Mouse (Mus musculus): ENCODE results near the gene Gm11034. TPM values are rescaled to one million over a fixed set of nuclear protein-coding genes. Genes with fewer than 3 reads are reported as not detected.

Gm11034 gene
- polyA plus RNA-seq (2014; fragmentation: Nextera tagmentation; extraction: Ambion mirVana) = not detected in 2 replicates

GRCm38 (mm10) chr8:72213536-72213935 is at the start of gene Gm11034:
TSS of gene Gm11034 (minus strand) at chr8:72213636.
- Histone ChIP-seq H3K4me1 (replicated peaks; ENCODE audit: control insufficient read depth, insufficient read depth, low read length) (no peaks in the 10 kb centered on the region), H3K27me3 (replicated peaks; ENCODE audit: control insufficient read depth, insufficient read depth, low read length) (peaks cover 8% of the 10 kb centered on the region; the same call in 1 of the 2 replicates), H3K9me3 (ENCODE audit: control insufficient read depth, low read length) (no peaks in the 10 kb centered on the region), H3K36me3 (ENCODE audit: control insufficient read depth, insufficient read depth, low read length) (no peaks in the 10 kb centered on the region), H3K9ac (ENCODE audit: low read length) (no peak within 1 kb of the TSS), H3K4me2 (ENCODE audit: low read length) (no peak within 1 kb of the TSS), H3K27ac (ENCODE audit: low read depth) (no peak within 1 kb of the TSS), H3K4me3 (ENCODE audit: low read depth, low read length) (no peak within 1 kb of the TSS)
- ATAC-seq (replicated peaks; ENCODE audit: low FRiP score, low TSS enrichment, low read depth) = no peak
- no peak for DNase-seq (ENCODE audit: low spot score)
- 72% methylated on average over 4 of the region's 4 CpGs for WGBS

DNA sequence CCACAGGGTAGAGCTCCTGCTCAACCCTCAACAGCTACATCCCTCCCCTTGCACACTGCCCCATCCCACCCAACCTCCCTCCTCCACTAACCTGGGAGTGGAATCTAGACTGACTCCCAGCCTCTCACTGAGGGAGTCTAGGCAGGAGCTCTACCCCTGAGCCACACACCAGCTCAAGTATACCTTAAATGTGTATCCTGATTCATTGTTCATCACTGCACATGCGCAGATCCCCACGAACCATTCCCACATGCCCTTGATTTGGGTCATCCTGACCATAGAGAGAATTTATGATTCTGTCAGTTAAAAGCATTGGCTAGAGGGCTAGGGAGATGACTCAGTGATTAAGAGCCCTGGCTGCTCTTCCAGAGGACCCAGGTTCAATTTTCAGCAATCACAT is 49.3 kb upstream of the Gm11034 start:
- WGBS = 80% methylated on average over 2 of the region's 2 CpGs
- Histone ChIP-seq H3K4me2 (ENCODE audit: low read length) (no peak overlapping the region), H3K4me3 (ENCODE audit: low read depth, low read length) (no peak overlapping the region), H3K27ac (ENCODE audit: low read depth) (no peak overlapping the region), H3K9ac (ENCODE audit: low read length) (no peak overlapping the region), H3K27me3 (replicated peaks; ENCODE audit: control insufficient read depth, insufficient read depth, low read length) (no peaks in the 10 kb centered on the region), H3K36me3 (ENCODE audit: control insufficient read depth, insufficient read depth, low read length) (no peaks in the 10 kb centered on the region), H3K4me1 (replicated peaks; ENCODE audit: control insufficient read depth, insufficient read depth, low read length) (no peaks in the 10 kb centered on the region), H3K9me3 (ENCODE audit: control insufficient read depth, low read length) (no peaks in the 10 kb centered on the region)
- ATAC-seq (replicated peaks; ENCODE audit: low FRiP score, low TSS enrichment, low read depth) (no peak), DNase-seq (ENCODE audit: low spot score) (no peak)

DNA sequence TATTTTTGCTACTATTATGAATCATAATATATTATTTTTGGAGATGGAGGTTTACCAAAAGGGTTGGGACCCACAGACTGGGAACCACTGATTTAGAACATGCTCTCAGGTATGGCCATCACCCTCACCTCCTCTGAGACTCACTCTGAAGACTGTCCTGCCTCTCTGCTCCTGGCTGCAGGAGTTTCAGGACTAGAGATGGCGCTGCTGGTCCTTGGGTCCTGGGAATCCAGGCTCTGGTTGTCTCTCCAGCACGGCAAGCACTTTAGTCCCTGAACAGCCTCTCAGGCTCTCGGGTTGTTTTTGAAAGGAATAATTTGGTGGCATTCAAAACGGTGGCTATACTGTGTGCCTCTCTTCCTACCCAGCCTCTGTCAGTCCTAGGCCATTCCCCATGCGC is 48.4 kb upstream of the Gm11034 start:
- Histone ChIP-seq H3K4me3 (ENCODE audit: low read depth, low read length) (no peak overlapping the region), H3K4me1 (replicated peaks; ENCODE audit: control insufficient read depth, insufficient read depth, low read length) (no peaks in the 10 kb centered on the region), H3K36me3 (ENCODE audit: control insufficient read depth, insufficient read depth, low read length) (no peaks in the 10 kb centered on the region), H3K27me3 (replicated peaks; ENCODE audit: control insufficient read depth, insufficient read depth, low read length) (no peaks in the 10 kb centered on the region), H3K9me3 (ENCODE audit: control insufficient read depth, low read length) (no peaks in the 10 kb centered on the region), H3K27ac (ENCODE audit: low read depth) (no peak overlapping the region), H3K4me2 (ENCODE audit: low read length) (no peak overlapping the region), H3K9ac (ENCODE audit: low read length) (no peak overlapping the region)
- DNase-seq (ENCODE audit: low spot score) (no peak), ATAC-seq (replicated peaks; ENCODE audit: low FRiP score, low TSS enrichment, low read depth) (no peak)
- 51% methylated on average over 5 of the region's 5 CpGs for WGBS

DNA sequence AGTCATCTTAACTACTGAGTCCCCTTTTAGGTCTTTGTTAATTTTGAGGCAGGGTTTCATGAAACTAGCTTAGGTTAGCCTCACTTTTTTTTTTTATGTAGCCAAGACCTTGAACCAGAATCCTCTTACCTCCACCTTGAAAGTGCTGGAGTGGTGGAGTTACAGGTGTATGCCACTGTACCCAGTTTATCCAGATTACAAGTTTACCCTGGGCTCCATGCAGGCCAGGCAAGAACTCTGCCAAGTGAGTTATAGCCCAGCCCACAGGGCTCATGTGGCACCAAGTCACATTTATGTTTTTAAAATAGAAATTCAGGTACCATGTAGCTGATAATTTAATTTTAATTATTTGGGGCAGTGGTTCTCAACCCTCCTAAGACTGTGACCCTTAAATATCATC is 48.0 kb upstream of the Gm11034 start:
- ATAC-seq (replicated peaks; ENCODE audit: low FRiP score, low TSS enrichment, low read depth) (peak; percentile 32; the same call in 1 of the 2 replicates), DNase-seq (ENCODE audit: low spot score) (no peak)
- no peaks in the 10 kb centered on the region for H3K36me3 ChIP-seq (ENCODE audit: control insufficient read depth, insufficient read depth, low read length)
- no peak overlapping the region for H3K9ac ChIP-seq (ENCODE audit: low read length)
- no peaks in the 10 kb centered on the region for H3K9me3 ChIP-seq (ENCODE audit: control insufficient read depth, low read length)
- H3K4me1 ChIP-seq (replicated peaks; ENCODE audit: control insufficient read depth, insufficient read depth, low read length) = no peaks in the 10 kb centered on the region
- H3K4me3 ChIP-seq (ENCODE audit: low read depth, low read length) = no peak overlapping the region
- H3K27me3 ChIP-seq (replicated peaks; ENCODE audit: control insufficient read depth, insufficient read depth, low read length) = no peaks in the 10 kb centered on the region
- no peak overlapping the region for H3K4me2 ChIP-seq (ENCODE audit: low read length)
- no peak overlapping the region for H3K27ac ChIP-seq (ENCODE audit: low read depth)

GRCm38 (mm10) chr8:72261019-72261418 is 47.6 kb upstream of the Gm11034 start:
- Histone ChIP-seq H3K4me2 (ENCODE audit: low read length) (no peak overlapping the region), H3K9me3 (ENCODE audit: control insufficient read depth, low read length) (no peaks in the 10 kb centered on the region), H3K27ac (ENCODE audit: low read depth) (no peak overlapping the region), H3K4me3 (ENCODE audit: low read depth, low read length) (no peak overlapping the region), H3K9ac (ENCODE audit: low read length) (no peak overlapping the region), H3K4me1 (replicated peaks; ENCODE audit: control insufficient read depth, insufficient read depth, low read length) (no peaks in the 10 kb centered on the region), H3K36me3 (ENCODE audit: control insufficient read depth, insufficient read depth, low read length) (no peaks in the 10 kb centered on the region), H3K27me3 (replicated peaks; ENCODE audit: control insufficient read depth, insufficient read depth, low read length) (no peaks in the 10 kb centered on the region)
- DNase-seq (ENCODE audit: low spot score) = peak; percentile 79
- WGBS = 34% methylated on average over 2 of the region's 2 CpGs
- ATAC-seq (replicated peaks; ENCODE audit: low FRiP score, low TSS enrichment, low read depth) = peak; percentile 57

DNA sequence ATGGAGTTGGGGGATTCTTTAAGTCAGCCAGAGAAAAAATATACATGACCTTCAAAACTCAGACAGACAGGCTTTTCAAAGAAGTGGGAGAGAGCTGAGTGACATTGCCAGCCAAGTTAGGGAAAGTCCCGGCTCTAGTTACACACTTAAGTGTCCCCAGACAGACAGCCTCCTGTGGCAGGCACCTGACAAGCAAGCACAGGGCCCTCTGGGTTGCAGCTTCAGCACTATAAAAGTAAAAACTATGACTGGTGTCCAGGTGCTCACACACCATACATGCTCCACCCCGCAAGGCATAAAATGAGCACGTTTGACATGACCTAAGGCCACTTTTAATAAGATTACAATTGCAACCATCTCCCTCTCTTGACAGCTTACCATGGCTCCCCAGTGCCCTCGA is 47.1 kb upstream of the Gm11034 start:
- WGBS = 61% methylated on average over 4 of the region's 4 CpGs
- no peak overlapping the region for H3K4me2 ChIP-seq (ENCODE audit: low read length)
- H3K9ac ChIP-seq (ENCODE audit: low read length) = no peak overlapping the region
- no peaks in the 10 kb centered on the region for H3K27me3 ChIP-seq (replicated peaks; ENCODE audit: control insufficient read depth, insufficient read depth, low read length)
- no peak overlapping the region for H3K27ac ChIP-seq (ENCODE audit: low read depth)
- H3K4me1 ChIP-seq (replicated peaks; ENCODE audit: control insufficient read depth, insufficient read depth, low read length) = no peaks in the 10 kb centered on the region
- ATAC-seq (replicated peaks; ENCODE audit: low FRiP score, low TSS enrichment, low read depth) = no peak
- 0 out of 2 replicates have a peak, but pooled peaks cover 4% of the 10 kb centered on the region for H3K36me3 ChIP-seq (ENCODE audit: control insufficient read depth, insufficient read depth, low read length)
- no peak for DNase-seq (ENCODE audit: low spot score)
- H3K4me3 ChIP-seq (ENCODE audit: low read depth, low read length) = no peak overlapping the region
- no peaks in the 10 kb centered on the region for H3K9me3 ChIP-seq (ENCODE audit: control insufficient read depth, low read length)

DNA sequence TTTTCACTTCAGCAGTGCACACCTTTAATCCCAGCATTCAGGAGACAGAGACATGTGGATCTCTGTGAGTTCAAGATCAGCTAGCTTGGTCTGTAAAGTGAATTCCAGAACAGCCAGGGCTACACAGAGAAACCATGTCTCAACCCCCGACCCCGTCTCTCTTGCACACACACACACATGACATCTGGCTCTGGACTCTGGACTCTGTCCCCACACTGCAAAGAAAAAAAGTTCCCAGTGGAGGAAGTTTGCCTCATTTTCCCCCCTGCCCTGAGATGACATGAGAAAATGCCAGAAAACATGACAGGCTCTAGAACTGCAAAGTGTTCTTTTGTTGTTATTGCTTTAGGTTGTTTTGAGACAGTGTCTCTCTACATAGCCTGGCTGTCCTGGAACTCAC is 46.4 kb upstream of the Gm11034 start:
- Histone ChIP-seq H3K4me1 (replicated peaks; ENCODE audit: control insufficient read depth, insufficient read depth, low read length) (no peaks in the 10 kb centered on the region), H3K27me3 (replicated peaks; ENCODE audit: control insufficient read depth, insufficient read depth, low read length) (no peaks in the 10 kb centered on the region), H3K9me3 (ENCODE audit: control insufficient read depth, low read length) (no peaks in the 10 kb centered on the region), H3K36me3 (ENCODE audit: control insufficient read depth, insufficient read depth, low read length) (0 out of 2 replicates have a peak, but pooled peaks cover 11% of the 10 kb centered on the region), H3K4me3 (ENCODE audit: low read depth, low read length) (no peak overlapping the region), H3K9ac (ENCODE audit: low read length) (no peak overlapping the region), H3K27ac (ENCODE audit: low read depth) (no peak overlapping the region), H3K4me2 (ENCODE audit: low read length) (no peak overlapping the region)
- 62% methylated on average over 2 of the region's 2 CpGs for WGBS
- ATAC-seq (replicated peaks; ENCODE audit: low FRiP score, low TSS enrichment, low read depth) = no peak
- no peak for DNase-seq (ENCODE audit: low spot score)

GRCm38 (mm10) chr8:72257902-72258238 is 44.4 kb upstream of the Gm11034 start:
- no peak for ATAC-seq (replicated peaks; ENCODE audit: low FRiP score, low TSS enrichment, low read depth)

GRCm38 (mm10) chr8:72257171-72257901 is 43.9 kb upstream of the Gm11034 start:
- peak; percentile 70 for DNase-seq (ENCODE audit: low spot score)

More at GRCm38 (mm10) chr8:72257902-72258238, 44.4 kb upstream of the Gm11034 start:
- Histone ChIP-seq H3K4me1 (replicated peaks; ENCODE audit: control insufficient read depth, insufficient read depth, low read length) (no peaks in the 10 kb centered on the region), H3K36me3 (ENCODE audit: control insufficient read depth, insufficient read depth, low read length) (peaks cover 18% of the 10 kb centered on the region), H3K27ac (ENCODE audit: low read depth) (no peak overlapping the region), H3K4me3 (ENCODE audit: low read depth, low read length) (no peak overlapping the region), H3K9ac (ENCODE audit: low read length) (no peak overlapping the region), H3K9me3 (ENCODE audit: control insufficient read depth, low read length) (no peaks in the 10 kb centered on the region), H3K27me3 (replicated peaks; ENCODE audit: control insufficient read depth, insufficient read depth, low read length) (no peaks in the 10 kb centered on the region), H3K4me2 (ENCODE audit: low read length) (no peak overlapping the region)
- WGBS = 96% methylated on average over 1 of the region's 1 CpGs
- DNase-seq (ENCODE audit: low spot score) = no peak

More at GRCm38 (mm10) chr8:72257171-72257901, 43.9 kb upstream of the Gm11034 start:
- 0 out of 2 replicates have a peak, but pooled peaks have one; percentile 30 for ATAC-seq (replicated peaks; ENCODE audit: low FRiP score, low TSS enrichment, low read depth)
- H3K36me3 ChIP-seq (ENCODE audit: control insufficient read depth, insufficient read depth, low read length) = peaks cover 23% of the 10 kb centered on the region
- H3K9ac ChIP-seq (ENCODE audit: low read length) = no peak overlapping the region
- 57% methylated on average over 7 of the region's 7 CpGs for WGBS
- no peak overlapping the region for H3K27ac ChIP-seq (ENCODE audit: low read depth)
- H3K9me3 ChIP-seq (ENCODE audit: control insufficient read depth, low read length) = no peaks in the 10 kb centered on the region
- no peaks in the 10 kb centered on the region for H3K4me1 ChIP-seq (replicated peaks; ENCODE audit: control insufficient read depth, insufficient read depth, low read length)
- no peaks in the 10 kb centered on the region for H3K27me3 ChIP-seq (replicated peaks; ENCODE audit: control insufficient read depth, insufficient read depth, low read length)
- H3K4me3 ChIP-seq (ENCODE audit: low read depth, low read length) = no peak overlapping the region
- H3K4me2 ChIP-seq (ENCODE audit: low read length) = no peak overlapping the region

Measured in intestine, embryonic 14.5 days (tissue).